Mouse (Mus musculus) heart, adult 11 months (tissue): ENCODE results near the gene Gm5157.
"Not testable (repeated sequence)": the region's sequence is repeated elsewhere in the genome, so short reads cannot be mapped to it uniquely, and the experiment has no call there.

Source experiments
- DNase-seq: peaks from one replicate; pipeline ENCODE4 v3.0.0; 2022

Gene Gm5157

GRCm38 (mm10) chr7:21190323-21190722 is at the start of gene Gm5157:
Gene Gm5157, minus strand, starts transcription at chr7:21190423.
- not testable (repeated sequence) for DNase-seq

DNA sequence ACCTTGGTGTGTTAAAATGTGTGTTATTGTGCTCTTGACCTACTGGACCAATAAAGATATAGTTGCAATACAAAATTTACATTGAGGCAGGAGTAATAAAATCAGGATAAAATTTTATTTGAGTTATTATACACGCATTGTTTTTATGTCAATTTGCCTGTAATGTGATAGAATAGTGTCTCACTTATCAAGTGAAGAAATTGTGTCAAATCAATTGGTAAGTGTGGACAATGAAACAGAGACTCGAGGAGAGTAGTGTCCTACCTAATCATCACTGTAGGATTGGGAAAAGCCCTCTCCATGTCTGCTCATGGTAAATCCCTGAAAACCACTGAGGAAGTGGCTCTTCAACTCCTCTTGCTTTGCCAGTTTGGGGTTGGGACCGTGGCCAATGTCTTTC is 28.3 kb downstream of the Gm5157 start, which contains the start of gene Vmn1r123:
Gene Vmn1r123, plus strand, starts transcription at position 301 of the 400 bp plus-strand sequence.
- not testable (repeated sequence) for DNase-seq
